Mouse (Mus musculus) liver, adult 2 months (tissue): ENCODE data around the gene Aqp5. TPM values are rescaled to one million over a fixed set of nuclear protein-coding genes. Genes with fewer than 3 reads are reported as not detected.

Experiments
- DNase-seq: peaks from one replicate; pipeline ENCODE4 v3.0.0-alpha.2; 2011; ENCODE audit warnings: low read depth, low spot score; ENCODE audit errors: extremely low read depth
- H3K27ac ChIP-seq: fragments of 200-500 bp; replicated peaks from 2 replicates; pipeline ENCODE4 v1.5.1; 2012; ENCODE audit warnings: low read depth, mild to moderate bottlenecking, control low read depth, inconsistent platforms, low read length; ENCODE audit not compliant: insufficient read depth
- H3K27me3 ChIP-seq: fragments of 200-500 bp; 2 replicates; pipeline ENCODE4 v1.6.1; 2012; ENCODE audit warnings: mild to moderate bottlenecking, moderate library complexity, low read length, inconsistent platforms; ENCODE audit not compliant: control insufficient read depth, insufficient read depth
- H3K36me3 ChIP-seq: fragments of 200-500 bp; 2 replicates; pipeline ENCODE4 v1.6.1; 2012; ENCODE audit warnings: low read length, inconsistent platforms; ENCODE audit not compliant: control insufficient read depth, insufficient read depth
- H3K4me1 ChIP-seq: fragments of 200-500 bp; 2 replicates; pipeline ENCODE4 v1.6.1; 2011; ENCODE audit warnings: low read length; ENCODE audit not compliant: control insufficient read depth, insufficient read depth
- H3K4me3 ChIP-seq: fragments of 200-500 bp; 2 replicates; pipeline ENCODE4 v1.5.1; 2011; ENCODE audit warnings: low read depth, mild to moderate bottlenecking, control low read depth, low read length, moderate library complexity; ENCODE audit not compliant: insufficient read depth
- H3K79me2 ChIP-seq: fragments of 200-500 bp; 2 replicates; pipeline ENCODE4 v1.6.1; 2012; ENCODE audit warnings: inconsistent platforms, mild to moderate bottlenecking, low read length, moderate library complexity; ENCODE audit not compliant: control insufficient read depth, insufficient read depth
- H3K9ac ChIP-seq: fragments of 200-500 bp; 2 replicates; pipeline ENCODE4 v1.6.1; 2012; ENCODE audit warnings: low read depth, mild to moderate bottlenecking, control low read depth, inconsistent platforms, low read length
- CTCF ChIP-seq: fragments of 200-500 bp; IDR thresholded peaks from 2 replicates; pipeline ENCODE4 v1.5.1; 2011; ENCODE audit warnings: low read depth, low read length, control low read depth
- POLR2A ChIP-seq: fragments of 200-500 bp; IDR thresholded peaks from 2 replicates; pipeline ENCODE4 v1.6.1; 2011; ENCODE audit warnings: low read length, control low read depth; ENCODE audit not compliant: insufficient read depth; ENCODE audit errors: extremely low read depth
- WGBS: fragments of 180-500 bp; shearing (Covaris S2); methylation state at CpG from one replicate; pipeline ENCODE4 v1.1.7; 2018; 5-methylcytosine and 5-hydroxymethylcytosine counted together
- polyA plus RNA-seq: library from polyadenylated mRNA; depleted of rRNA; stranded (reverse); fragments of >200 nt; gene quantifications from 2 replicates; pipeline ENCODE4 v1.2.3, GENCODE M21; 2012
- total RNA-seq: library from RNA; depleted of rRNA; stranded (reverse); fragments of >200 nt; gene quantifications from 2 replicates; pipeline ENCODE4 v1.2.3, GENCODE M21; 2014

The Aqp5 gene
- total and polyA plus RNA-seq, 2 experiments: 0.46 TPM; not detected in 1

DNA sequence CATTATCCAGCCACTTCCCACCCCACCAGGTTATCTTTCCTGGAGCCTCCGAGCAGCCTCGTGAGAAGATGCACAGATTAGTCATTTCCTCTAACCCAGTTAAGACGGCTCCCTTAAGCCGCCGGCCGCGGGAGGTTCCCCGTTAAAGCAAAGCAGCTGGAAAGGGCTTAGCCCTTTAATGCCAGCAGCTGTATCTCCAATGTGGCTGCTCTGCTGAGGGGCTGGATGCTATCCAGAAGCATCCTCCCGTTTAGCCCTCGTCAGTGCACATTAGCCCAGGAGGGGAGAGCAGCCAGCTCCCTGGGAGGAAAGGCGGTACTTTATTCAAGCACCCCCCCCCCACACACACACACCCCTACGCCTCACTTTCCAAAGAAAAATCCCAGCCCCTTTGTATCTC is 24.2 kb downstream of the Aqp5 start:
- H3K27me3 ChIP-seq: no peaks in the 10 kb centered on the region
- no peak for DNase-seq
- no peaks in the 10 kb centered on the region for H3K36me3 ChIP-seq
- H3K79me2 ChIP-seq: no peaks in the 10 kb centered on the region
- 31% methylated on average over 12 of the region's 12 CpGs for WGBS
- TF ChIP-seq CTCF: no peak
- H3K4me1 ChIP-seq: no peaks in the 10 kb centered on the region
- no peak overlapping the region for H3K4me3 ChIP-seq
- H3K9ac ChIP-seq: no peak overlapping the region
- no peak overlapping the region for H3K27ac ChIP-seq

DNA sequence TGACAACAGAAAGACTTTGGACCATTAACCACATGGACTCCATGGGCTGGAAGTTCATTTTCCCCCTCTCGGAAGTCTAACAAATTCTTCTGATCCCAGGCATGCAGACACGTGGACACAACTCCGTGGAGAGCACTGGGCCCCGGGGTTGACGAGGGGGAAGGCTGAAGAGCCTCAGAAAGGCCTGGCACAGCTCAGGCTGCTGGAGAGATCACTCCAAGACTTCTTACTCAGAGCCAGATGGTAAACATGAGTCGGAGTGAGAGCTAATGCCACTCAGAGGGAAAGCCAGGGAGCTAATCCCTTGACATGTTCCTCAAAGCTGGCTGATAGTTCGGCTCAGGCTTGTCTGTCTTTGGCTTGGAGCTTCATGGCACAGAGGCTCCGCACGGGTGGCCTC is 24.7 kb downstream of the Aqp5 start:
- Histone ChIP-seq H3K79me2 (no peaks in the 10 kb centered on the region), H3K4me3 (no peak overlapping the region), H3K27me3 (no peaks in the 10 kb centered on the region), H3K4me1 (no peaks in the 10 kb centered on the region), H3K27ac (no peak overlapping the region), H3K9ac (no peak overlapping the region), H3K36me3 (no peaks in the 10 kb centered on the region)
- WGBS: 42% methylated on average over 9 of the region's 9 CpGs
- TF ChIP-seq CTCF: no peak
- no peak for TF ChIP-seq POLR2A
- DNase-seq: peak; percentile 1

DNA sequence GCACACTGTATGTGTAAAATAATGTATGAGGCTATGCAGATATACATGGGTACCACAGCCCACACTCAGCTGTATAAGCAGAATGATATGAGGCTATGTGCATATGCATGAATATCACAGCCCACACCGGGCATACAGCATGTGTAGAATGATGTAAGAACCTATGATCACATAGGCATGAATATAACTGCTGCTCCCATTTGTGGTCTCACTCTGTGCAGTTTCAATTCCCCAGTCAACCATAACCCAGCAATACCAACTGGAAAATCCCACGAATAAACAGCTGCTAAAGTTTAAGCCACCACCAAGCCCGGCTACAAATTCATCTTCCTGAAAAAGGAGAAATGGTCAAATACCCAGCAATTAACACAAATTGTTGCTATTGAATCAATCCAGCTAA is 28.0 kb downstream of the Aqp5 start:
- 95% methylated on average over 3 of the region's 3 CpGs for WGBS
- H3K4me1 ChIP-seq: no peaks in the 10 kb centered on the region

DNA sequence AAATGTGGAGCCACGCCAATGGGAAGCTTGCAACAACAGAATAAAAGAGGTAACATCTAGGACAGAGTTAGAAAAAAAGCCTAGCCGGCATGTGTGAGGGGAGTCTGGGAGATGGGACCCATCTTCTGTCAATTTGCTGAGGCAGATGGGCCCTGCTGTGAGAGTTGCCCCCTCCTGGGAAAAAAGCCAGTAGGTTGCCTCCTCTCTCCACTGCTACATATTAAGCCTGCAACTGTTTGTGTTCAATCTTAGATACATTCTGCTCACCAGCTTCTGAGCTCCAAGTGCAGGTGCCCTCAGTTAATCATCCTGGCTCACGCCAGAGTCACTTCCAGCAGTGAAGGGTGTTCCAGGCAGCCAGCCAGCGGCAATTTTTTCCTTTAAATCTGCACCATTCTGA is 29.2 kb downstream of the Aqp5 start:
- no peaks in the 10 kb centered on the region for H3K36me3 ChIP-seq
- H3K79me2 ChIP-seq: no peaks in the 10 kb centered on the region
- no peak for TF ChIP-seq POLR2A
- no peak for TF ChIP-seq CTCF
- no peaks in the 10 kb centered on the region for H3K27me3 ChIP-seq
- no peak overlapping the region for H3K27ac ChIP-seq
- 77% methylated on average over 4 of the region's 4 CpGs for WGBS
- H3K4me1 ChIP-seq: no peaks in the 10 kb centered on the region
- no peak overlapping the region for H3K9ac ChIP-seq
- H3K4me3 ChIP-seq: no peak overlapping the region
- peak; percentile 4 for DNase-seq

More for the DNA sequence above, 28.0 kb downstream of the Aqp5 start:
- no peak overlapping the region for H3K9ac ChIP-seq
- TF ChIP-seq CTCF (no peak), POLR2A (no peak)
- H3K27ac ChIP-seq: no peak overlapping the region
- no peak for DNase-seq
- no peaks in the 10 kb centered on the region for H3K27me3 ChIP-seq
- H3K36me3 ChIP-seq: no peaks in the 10 kb centered on the region
- H3K79me2 ChIP-seq: no peaks in the 10 kb centered on the region
- H3K4me3 ChIP-seq: no peak overlapping the region

- no peak overlapping the region for H3K27ac ChIP-seq
- no peak overlapping the region for H3K9ac ChIP-seq
- no peaks in the 10 kb centered on the region for H3K27me3 ChIP-seq
- H3K4me3 ChIP-seq: no peak overlapping the region
- H3K36me3 ChIP-seq: no peaks in the 10 kb centered on the region
- DNase-seq: no peak
- H3K79me2 ChIP-seq: no peaks in the 10 kb centered on the region
- WGBS: 92% methylated on average over 11 of the region's 11 CpGs
- H3K4me1 ChIP-seq: no peaks in the 10 kb centered on the region
- TF ChIP-seq CTCF: no peak
- TF ChIP-seq POLR2A: no peak
Measured at GRCm38 (mm10) chr15:99622063-99622462, 31.5 kb downstream of the Aqp5 start.

GRCm38 (mm10) chr15:99631618-99632017 is 41.0 kb downstream of the Aqp5 start:
- no peak for DNase-seq
- Histone ChIP-seq H3K79me2 (no peaks in the 10 kb centered on the region), H3K27ac (no peak overlapping the region), H3K4me1 (no peaks in the 10 kb centered on the region), H3K36me3 (no peaks in the 10 kb centered on the region), H3K4me3 (no peak overlapping the region), H3K9ac (no peak overlapping the region), H3K27me3 (no peaks in the 10 kb centered on the region)
- no peak for TF ChIP-seq POLR2A
- no peak for TF ChIP-seq CTCF
